Mouse (Mus musculus) lung, embryonic 16.5 days (tissue): Measurements from ENCODE around the gene Psmb8. TPM values are rescaled to one million over a fixed set of nuclear protein-coding genes. Genes with fewer than 3 reads are reported as not detected.

ENCODE experiments used
- ATAC-seq: fragments of 200-750 bp; cut with Nextera tagmentation; 2 replicates; pipeline ENCODE4 v1.8.0; 2017; ENCODE audit warnings: low read depth, mild to moderate bottlenecking, moderate library complexity
- H3K27ac ChIP-seq: fragments of 300-500 bp; sonication (generic); 2 replicates; pipeline ENCODE4 v1.5.1; 2014; ENCODE audit warnings: mild to moderate bottlenecking, control low read depth, low read length
- H3K27me3 ChIP-seq: fragments of 300-500 bp; sonication (generic); 2 replicates; pipeline ENCODE4 v1.6.1; 2014; ENCODE audit warnings: low read depth, low read length, mixed read lengths; ENCODE audit not compliant: control insufficient read depth, insufficient read depth
- H3K36me3 ChIP-seq: fragments of 300-500 bp; sonication (generic); 2 replicates; pipeline ENCODE4 v1.6.1; 2014; ENCODE audit warnings: low read length; ENCODE audit not compliant: control insufficient read depth, insufficient read depth
- H3K4me1 ChIP-seq: fragments of 300-500 bp; sonication (generic); replicated peaks from 2 replicates; pipeline ENCODE4 v1.6.1; 2014; ENCODE audit warnings: low read length, mixed read lengths; ENCODE audit not compliant: control insufficient read depth, insufficient read depth
- H3K4me2 ChIP-seq: fragments of 300-500 bp; sonication (generic); 2 replicates; pipeline ENCODE4 v1.6.1; 2014; ENCODE audit warnings: low read depth, low read length, control low read depth
- H3K4me3 ChIP-seq: fragments of 300-500 bp; sonication (generic); 2 replicates; pipeline ENCODE4 v1.5.1; 2014; ENCODE audit warnings: mild to moderate bottlenecking, low read length, control low read depth
- H3K9ac ChIP-seq: fragments of 300-500 bp; sonication (generic); 2 replicates; pipeline ENCODE4 v1.6.1; 2014; ENCODE audit warnings: low read length, control low read depth
- H3K9me3 ChIP-seq: fragments of 300-500 bp; sonication (generic); 2 replicates; pipeline ENCODE4 v1.6.1; 2016; ENCODE audit warnings: low read length; ENCODE audit not compliant: control insufficient read depth
- WGBS: fragments of 180-500 bp; shearing (Covaris S2); extraction: QIAGEN DNeasy Blood & Tissue Kit; methylation state at CpG from one replicate; pipeline ENCODE4 v1.1.7; 2014; 5-methylcytosine and 5-hydroxymethylcytosine counted together
- polyA plus RNA-seq: library from polyadenylated mRNA; unstranded; fragments of >200 nt; fragmentation: Nextera tagmentation; extraction: Ambion mirVana; gene quantifications from 2 replicates; pipeline ENCODE4 v1.2.1, GENCODE M21; 2015

Psmb8 gene
- polyA plus RNA-seq, 1 experiment from 2014 or later, result 21.4 TPM

- Histone ChIP-seq H3K27ac (peak overlapping the region; percentile 26; the same call in 1 of the 2 replicates), H3K36me3 (no peaks in the 10 kb centered on the region), H3K4me1 (peaks cover 9% of the 10 kb centered on the region), H3K4me3 (peak overlapping the region; percentile 71), H3K27me3 (peaks cover 19% of the 10 kb centered on the region; the same call in 1 of the 2 replicates), H3K9ac (peak overlapping the region; percentile 75), H3K9me3 (no peaks in the 10 kb centered on the region), H3K4me2 (peak overlapping the region; percentile 98)
- ATAC-seq, result peak; percentile 11; the same call in 1 of the 2 replicates
- WGBS, result 3% methylated on average over 20 of the region's 20 CpGs
These were observed 9.5 kb upstream of the Psmb8 start for GRCm38 (mm10) chr17:34188010-34188409.

- ATAC-seq, result no peak
- Histone ChIP-seq H3K4me3 (no peak overlapping the region), H3K27me3 (peaks cover 19% of the 10 kb centered on the region; the same call in 1 of the 2 replicates), H3K36me3 (no peaks in the 10 kb centered on the region), H3K9me3 (no peaks in the 10 kb centered on the region), H3K4me2 (no peak overlapping the region), H3K27ac (no peak overlapping the region), H3K9ac (no peak overlapping the region), H3K4me1 (peaks cover 9% of the 10 kb centered on the region)
- 61% methylated on average over 6 of the region's 6 CpGs for WGBS
These were observed 8.5 kb upstream of the Psmb8 start for GRCm38 (mm10) chr17:34188986-34189385.

- 15% methylated on average over 16 of the region's 16 CpGs for WGBS
- peaks cover 6% of the 10 kb centered on the region for H3K4me1 ChIP-seq
- ATAC-seq, result no peak
- H3K27me3 ChIP-seq, result peaks cover 35% of the 10 kb centered on the region
- no peaks in the 10 kb centered on the region for H3K9me3 ChIP-seq
- H3K9ac ChIP-seq, result no peak overlapping the region
- H3K27ac ChIP-seq, result no peak overlapping the region
- H3K4me2 ChIP-seq, result no peak overlapping the region
- no peak overlapping the region for H3K4me3 ChIP-seq
- no peaks in the 10 kb centered on the region for H3K36me3 ChIP-seq
These were observed 4.7 kb upstream of the Psmb8 start for GRCm38 (mm10) chr17:34192852-34193251.

GRCm38 (mm10) chr17:34193468-34193867, 4.1 kb upstream of the Psmb8 start:
- 45% methylated on average over 8 of the region's 8 CpGs for WGBS

GRCm38 (mm10) chr17:34194723-34195122, 2.8 kb upstream of the Psmb8 start:
- WGBS, result 85% methylated on average over 4 of the region's 4 CpGs
- no peaks in the 10 kb centered on the region for H3K9me3 ChIP-seq
- peaks cover 36% of the 10 kb centered on the region for H3K27me3 ChIP-seq
- H3K36me3 ChIP-seq, result no peaks in the 10 kb centered on the region
- no peak overlapping the region for H3K4me2 ChIP-seq
- no peak overlapping the region for H3K27ac ChIP-seq
- no peak overlapping the region for H3K4me3 ChIP-seq
- H3K4me1 ChIP-seq, result peaks cover 6% of the 10 kb centered on the region; the same call in 1 of the 2 replicates
- no peak for ATAC-seq
- H3K9ac ChIP-seq, result no peak overlapping the region

More at GRCm38 (mm10) chr17:34193468-34193867, 4.1 kb upstream of the Psmb8 start:
- Histone ChIP-seq H3K27me3 (peaks cover 35% of the 10 kb centered on the region), H3K9me3 (no peaks in the 10 kb centered on the region), H3K9ac (no peak overlapping the region), H3K4me2 (no peak overlapping the region), H3K4me3 (no peak overlapping the region), H3K4me1 (peaks cover 5% of the 10 kb centered on the region; the same call in 1 of the 2 replicates), H3K36me3 (no peaks in the 10 kb centered on the region), H3K27ac (no peak overlapping the region)
- ATAC-seq, result no peak

GRCm38 (mm10) chr17:34196491-34196890, 1.0 kb upstream of the Psmb8 start:
- Histone ChIP-seq H3K4me2 (no peak overlapping the region), H3K9me3 (no peaks in the 10 kb centered on the region), H3K27ac (no peak overlapping the region), H3K4me1 (peaks cover 6% of the 10 kb centered on the region; the same call in 1 of the 2 replicates), H3K9ac (no peak overlapping the region), H3K27me3 (peaks cover 36% of the 10 kb centered on the region), H3K36me3 (no peaks in the 10 kb centered on the region), H3K4me3 (no peak overlapping the region)
- 38% methylated on average over 12 of the region's 12 CpGs for WGBS
- ATAC-seq, result no peak

- Histone ChIP-seq H3K4me3 (peak overlapping the region; percentile 59), H3K9me3 (no peaks in the 10 kb centered on the region), H3K27ac (no peak overlapping the region), H3K27me3 (peaks cover 31% of the 10 kb centered on the region), H3K9ac (peak overlapping the region; percentile 60), H3K36me3 (no peaks in the 10 kb centered on the region), H3K4me1 (peaks cover 6% of the 10 kb centered on the region; the same call in 1 of the 2 replicates), H3K4me2 (peak overlapping the region; percentile 79)
- peak; percentile 49 for ATAC-seq
- 3% methylated on average over 32 of the region's 32 CpGs for WGBS
These were observed 491 bp downstream of the Psmb8 start for GRCm38 (mm10) chr17:34197904-34198520.

- Histone ChIP-seq H3K4me1 (peaks cover 6% of the 10 kb centered on the region; the same call in 1 of the 2 replicates), H3K4me2 (peak overlapping the region; percentile 79), H3K9ac (peak overlapping the region; percentile 60), H3K36me3 (no peaks in the 10 kb centered on the region), H3K27me3 (peaks cover 31% of the 10 kb centered on the region), H3K4me3 (peak overlapping the region; percentile 59), H3K27ac (no peak overlapping the region), H3K9me3 (no peaks in the 10 kb centered on the region)
- 6% methylated on average over 11 of the region's 11 CpGs for WGBS
- ATAC-seq, result no peak
These were observed 996 bp downstream of the Psmb8 start for GRCm38 (mm10) chr17:34198521-34198912.

- Histone ChIP-seq H3K4me2 (no peak overlapping the region), H3K9ac (no peak overlapping the region), H3K4me3 (no peak overlapping the region)
These were observed 1.6 kb downstream of the Psmb8 start for GRCm38 (mm10) chr17:34199050-34199619.

More at GRCm38 (mm10) chr17:34199050-34199619, 1.6 kb downstream of the Psmb8 start:
- Histone ChIP-seq H3K9me3 (no peaks in the 10 kb centered on the region), H3K27me3 (peaks cover 30% of the 10 kb centered on the region), H3K27ac (no peak overlapping the region), H3K36me3 (no peaks in the 10 kb centered on the region), H3K4me1 (peaks cover 6% of the 10 kb centered on the region; the same call in 1 of the 2 replicates)
- ATAC-seq, result no peak
- WGBS, result 60% methylated on average over 12 of the region's 12 CpGs
